Mouse (Mus musculus): ENCODE data around the gene Appl2. TPM values are rescaled to one million over a fixed set of nuclear protein-coding genes. Genes with fewer than 3 reads are reported as not detected.

Gene Appl2
- total RNA-seq, 2 experiments from 2014 or later = 25.4 to 26.2 TPM

DNA sequence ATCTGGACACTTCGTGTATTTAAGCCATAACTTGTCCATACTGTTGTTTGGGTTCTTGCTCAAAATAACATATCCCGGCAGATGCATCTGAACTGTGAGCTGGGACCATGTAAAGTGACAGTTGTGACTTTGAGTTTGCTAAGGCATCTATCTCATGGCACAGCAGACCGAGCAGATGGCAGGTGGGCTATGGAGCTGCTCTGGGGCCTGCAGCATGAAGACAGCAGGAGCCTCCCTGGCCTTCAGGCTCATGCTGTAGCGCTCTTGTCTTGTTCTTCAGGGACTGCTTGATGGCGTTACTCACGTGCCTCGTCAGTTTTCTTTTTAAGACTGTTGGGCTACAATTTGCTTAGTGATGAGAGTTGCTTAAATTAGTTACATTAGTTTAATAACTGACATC is 55.9 kb downstream of the Appl2 start:
- no peak for ATAC-seq (replicated peaks; ENCODE audit: poor library complexity)

DNA sequence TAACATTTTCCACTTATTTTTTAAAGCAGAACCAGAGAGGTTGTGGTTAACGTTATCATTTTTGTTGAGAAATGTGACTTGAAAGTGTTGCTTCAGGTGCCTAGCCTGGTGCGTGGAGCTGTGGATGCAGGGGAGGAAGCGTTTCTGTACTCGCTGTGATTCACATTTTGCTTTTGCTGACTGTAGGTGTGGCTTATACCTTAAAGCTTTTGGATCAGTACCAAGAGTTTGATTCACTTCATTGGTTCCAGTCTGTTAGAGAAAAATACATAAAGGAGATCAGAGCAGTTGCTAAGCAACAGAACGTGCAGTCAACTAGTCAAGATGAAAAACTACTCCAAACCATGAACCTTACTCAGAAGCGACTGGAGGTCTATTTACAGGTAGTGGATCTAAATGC is 57.7 kb downstream of the Appl2 start:
- no peak for ATAC-seq (replicated peaks; ENCODE audit: poor library complexity)

DNA sequence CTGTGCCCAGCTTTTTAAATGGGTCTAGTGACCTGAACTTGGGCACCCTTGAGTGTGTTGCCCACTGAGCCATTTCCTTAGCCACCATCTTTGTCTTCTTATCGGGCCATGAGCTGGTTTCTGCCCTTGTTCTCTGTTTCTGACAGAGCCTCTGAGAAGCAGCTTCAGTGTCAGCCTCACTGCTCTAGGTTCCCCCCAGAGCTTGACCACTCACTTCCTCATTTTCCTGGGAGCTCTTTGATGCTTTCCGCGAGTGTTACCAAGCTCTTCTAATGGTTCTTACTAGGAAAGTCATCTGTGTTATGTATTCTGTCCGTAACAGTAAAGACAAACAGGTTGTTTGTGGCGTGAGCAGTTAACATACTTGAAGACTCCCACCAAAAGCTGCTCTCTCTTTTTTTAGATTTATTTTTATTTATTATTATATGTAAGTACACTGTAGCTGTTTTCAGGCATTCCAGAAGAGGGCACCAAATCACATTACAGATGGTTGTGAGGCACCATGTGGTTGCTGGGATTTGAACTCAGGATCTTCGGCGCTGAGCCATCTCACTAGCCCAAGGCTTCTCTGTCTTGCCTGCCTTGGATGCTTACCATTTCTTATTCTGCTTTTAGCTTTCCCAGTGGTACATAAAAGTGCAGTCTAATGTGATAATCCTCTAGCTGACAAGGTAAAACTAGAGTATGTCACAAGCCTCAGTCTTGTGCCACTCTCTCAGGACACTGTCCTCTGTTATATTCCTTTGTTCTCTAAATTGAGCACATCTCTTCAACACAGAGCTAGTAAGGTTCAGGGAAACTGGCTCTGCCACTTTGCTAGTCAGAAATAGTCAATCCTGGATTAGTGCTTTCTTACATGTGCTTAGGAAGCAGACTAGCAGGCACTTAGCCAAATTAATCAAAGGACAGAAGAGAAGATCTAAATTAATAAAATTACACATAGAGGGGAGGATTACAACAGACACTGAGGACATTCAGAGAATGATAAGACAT is 82.8 kb downstream of the Appl2 start:
- peak; percentile 73 for ATAC-seq (replicated peaks; ENCODE audit: poor library complexity)

DNA sequence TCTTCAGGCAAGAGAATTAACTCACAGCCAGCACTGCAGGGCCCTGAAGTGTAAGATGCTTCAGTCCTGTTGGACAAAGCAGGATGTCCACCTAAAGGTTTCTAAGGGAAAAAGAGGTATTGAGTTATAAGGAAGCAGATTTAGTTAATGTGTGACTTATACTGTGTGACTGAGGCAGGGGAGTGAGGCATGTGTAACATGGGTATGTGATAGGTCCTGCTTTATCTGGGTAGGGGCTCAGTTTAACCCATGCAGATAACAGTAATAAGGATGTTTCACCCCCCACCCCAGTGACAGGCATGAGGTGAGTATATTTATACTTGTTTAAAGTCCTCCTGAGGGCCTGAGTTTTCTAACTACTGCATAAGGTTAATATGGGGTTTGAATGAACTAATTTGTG is 85.5 kb downstream of the Appl2 start:
- no peak for ATAC-seq (replicated peaks; ENCODE audit: poor library complexity)

Other genes starting within 250 kb of the Appl2 start
- not detected in 2 replicates for gene Aldh1l2, start 114.6 kb downstream of the Appl2 start, total RNA-seq (2015)
- gene Aldh1l2, start 114.6 kb downstream of the Appl2 start, total RNA-seq (2017) = not detected in 2 replicates
- 20.7 and 22.1 TPM in 2 replicates for gene Washc4, start 105.0 kb downstream of the Appl2 start, total RNA-seq (2015)
- gene Washc4, start 105.0 kb downstream of the Appl2 start, total RNA-seq (2017) = 31.9 and 32.2 TPM in 2 replicates
- 0.64 and 1.2 TPM in 2 replicates for gene 1500009L16Rik, start 74.1 kb upstream of the Appl2 start, total RNA-seq (2015)
- 0.47 and 0.75 TPM in 2 replicates for gene 1500009L16Rik, start 74.1 kb upstream of the Appl2 start, total RNA-seq (2017)